Mouse (Mus musculus) myocyte (in vitro differentiated cells): Measurements from ENCODE around the gene Dgkd. TPM values are rescaled to one million over a fixed set of nuclear protein-coding genes. Genes with fewer than 3 reads are reported as not detected.
A peak's percentile ranks its signal among the peaks of the same experiment; 100 is the strongest.

Source experiments
- H3K27me3 ChIP-seq: one replicate; pipeline ENCODE4 v1.6.1; 2011; ENCODE audit not compliant: control insufficient read depth, insufficient read depth, insufficient read length
- H3K36me3 ChIP-seq: one replicate; pipeline ENCODE4 v1.6.1; 2011; ENCODE audit not compliant: control insufficient read depth, insufficient read depth
- H3K4me2 ChIP-seq: one replicate; pipeline ENCODE4 v1.6.1; 2011; ENCODE audit warnings: low read depth, control low read depth
- H3K4me3 ChIP-seq: one replicate; pipeline ENCODE4 v1.5.1; 2011; ENCODE audit warnings: mild to moderate bottlenecking, control low read depth, moderate library complexity
- H3K79me2 ChIP-seq: one replicate; pipeline ENCODE4 v1.6.1; 2011; ENCODE audit not compliant: control insufficient read depth, insufficient read depth
- H3ac ChIP-seq: one replicate; pipeline ENCODE4 v1.6.1; 2011; ENCODE audit not compliant: control insufficient read depth, insufficient read length
- CEBPB ChIP-seq: IDR thresholded peaks from 2 replicates; pipeline ENCODE4 v1.6.1; 2011; ENCODE audit warnings: mild to moderate bottlenecking, moderate library complexity; ENCODE audit not compliant: poor library complexity, insufficient read depth, severe bottlenecking
- E2F4 ChIP-seq: IDR thresholded peaks from one replicate; pipeline ENCODE4 v1.6.1; 2011; ENCODE audit warnings: mild to moderate bottlenecking, control low read depth, moderate library complexity; ENCODE audit not compliant: insufficient read depth
- MAX ChIP-seq: IDR thresholded peaks from one replicate; pipeline ENCODE4 v1.6.1; 2011; ENCODE audit warnings: low read depth, mild to moderate bottlenecking, control low read depth
- MYOD1 ChIP-seq, 3 experiments: IDR thresholded peaks; one replicate each; pipeline ENCODE4 v1.6.1; 2011; ENCODE audit warnings: control low read depth in 2 of 3, low read depth in 2 of 3, mild to moderate bottlenecking in 2 of 3, moderate library complexity in 1 of 3; ENCODE audit not compliant: insufficient read length in 2 of 3, control insufficient read depth in 1 of 3
- MYOG ChIP-seq, 3 experiments: IDR thresholded peaks; one replicate each; pipeline ENCODE4 v1.6.1; 2011; ENCODE audit warnings: control low read depth in 2 of 3, low read depth in 2 of 3, mild to moderate bottlenecking in 2 of 3; ENCODE audit not compliant: insufficient read length in 2 of 3, control insufficient read depth in 1 of 3, insufficient read depth in 1 of 3
- POLR2A ChIP-seq: IDR thresholded peaks from one replicate; pipeline ENCODE4 v1.6.1; 2011; ENCODE audit warnings: low read depth, mild to moderate bottlenecking, control low read depth, moderate library complexity; ENCODE audit not compliant: insufficient read length
- POLR2AphosphoS2 ChIP-seq: IDR thresholded peaks from one replicate; pipeline ENCODE4 v1.6.1; 2011; ENCODE audit warnings: low read depth, control low read depth; ENCODE audit not compliant: insufficient read length
- REST ChIP-seq: IDR thresholded peaks from one replicate; pipeline ENCODE4 v1.6.1; 2011; ENCODE audit warnings: mild to moderate bottlenecking, control low read depth, moderate library complexity; ENCODE audit not compliant: insufficient read depth, insufficient read length
- SRF ChIP-seq: IDR thresholded peaks from one replicate; pipeline ENCODE4 v1.6.1; 2011; ENCODE audit warnings: low read depth; ENCODE audit not compliant: control insufficient read depth, insufficient read length
- TCF12 ChIP-seq: IDR thresholded peaks from one replicate; pipeline ENCODE4 v1.6.1; 2011; ENCODE audit warnings: mild to moderate bottlenecking, control low read depth; ENCODE audit not compliant: poor library complexity, insufficient read depth, severe bottlenecking
- TCF3 ChIP-seq: IDR thresholded peaks from one replicate; pipeline ENCODE4 v1.6.1; 2011; ENCODE audit warnings: low read depth, control low read depth; ENCODE audit not compliant: insufficient read length
- USF1 ChIP-seq: IDR thresholded peaks from one replicate; pipeline ENCODE4 v1.6.1; 2011; ENCODE audit warnings: low read depth, mild to moderate bottlenecking, control low read depth, moderate library complexity
- polyA plus RNA-seq: library from polyadenylated mRNA; unstranded; fragments of >200 nt; fragmentation: generic; extraction: Trizol; gene quantifications from one replicate; pipeline ENCODE4 v1.2.1, GENCODE M21; 2012; ENCODE audit warnings: missing spikeins

The Dgkd gene
- polyA plus RNA-seq, 1 experiment, result 59.3 TPM

DNA sequence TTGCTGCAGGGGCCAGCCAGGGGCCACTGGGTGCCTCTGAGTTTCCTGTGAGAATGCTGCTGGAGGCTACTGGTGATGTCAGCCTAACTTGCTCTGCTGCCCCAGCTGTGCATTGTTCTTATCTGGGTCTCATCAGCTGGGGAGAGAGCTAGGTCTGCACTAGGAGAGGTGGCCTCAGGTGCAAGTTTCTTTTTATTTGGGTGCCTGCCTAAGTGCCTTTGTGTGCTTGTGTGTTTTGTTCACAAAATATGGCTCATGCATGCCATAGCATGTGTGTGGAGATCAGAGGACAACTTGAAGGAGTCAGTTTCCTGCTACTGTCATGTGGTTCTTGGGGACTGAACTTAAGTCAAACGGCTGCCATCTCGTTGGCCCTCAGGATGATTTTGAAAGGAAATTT lies 46.6 kb downstream of the Dgkd start:
- Histone ChIP-seq H3K4me2 (no peak overlapping the region), H3K4me3 (no peak overlapping the region), H3K27me3 (no peaks in the 10 kb centered on the region), H3K79me2 (peaks cover 23% of the 10 kb centered on the region), H3K36me3 (no peaks in the 10 kb centered on the region), H3ac (no peak overlapping the region)
- TF ChIP-seq POLR2AphosphoS2 (no peak), CEBPB (no peak), TCF12 (no peak), USF1 (no peak), E2F4 (no peak), REST (no peak)

DNA sequence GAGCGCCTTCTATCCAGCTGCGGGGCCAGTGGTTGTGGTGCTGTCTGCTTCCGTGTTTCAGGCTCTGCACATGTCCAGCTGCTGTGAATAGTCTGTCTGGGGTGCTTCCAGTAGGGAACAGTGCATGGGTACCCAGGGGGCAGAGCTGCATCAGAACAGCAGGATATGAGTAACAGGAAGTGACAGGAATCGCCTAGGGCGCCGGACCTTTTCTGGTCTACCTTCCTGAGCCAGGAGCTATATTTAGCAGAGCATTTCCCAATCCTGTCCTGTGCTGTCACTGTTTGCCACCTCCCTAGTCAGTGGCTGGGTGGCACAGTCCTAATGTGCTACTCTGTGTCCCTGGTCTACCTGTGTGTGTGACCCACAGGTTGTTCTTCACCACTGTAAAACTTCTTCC lies 47.9 kb downstream of the Dgkd start:
- Histone ChIP-seq H3K36me3 (no peaks in the 10 kb centered on the region), H3K4me2 (peak overlapping the region; percentile 47), H3ac (no peak overlapping the region), H3K4me3 (no peak overlapping the region), H3K79me2 (peaks cover 23% of the 10 kb centered on the region), H3K27me3 (no peaks in the 10 kb centered on the region)
- TF ChIP-seq TCF3 (no peak), MYOG (IDR thresholded peaks at IDR 0.05; ENCODE audit: control insufficient read depth in 1 of 3, insufficient read depth in 1 of 3, insufficient read length in 2 of 3, low read depth in 2 of 3) (peak in 1 of 3 experiments; percentile 10), POLR2A (no peak), TCF12 (no peak), SRF (no peak), MYOD1 (IDR thresholded peaks at IDR 0.05; ENCODE audit: control insufficient read depth in 1 of 3, insufficient read length in 2 of 3, low read depth in 2 of 3) (peak in 1 of 3 experiments; percentile 45), CEBPB (peak; percentile 56; the same call in 1 of the 2 replicates), E2F4 (no peak), POLR2AphosphoS2 (no peak)

DNA sequence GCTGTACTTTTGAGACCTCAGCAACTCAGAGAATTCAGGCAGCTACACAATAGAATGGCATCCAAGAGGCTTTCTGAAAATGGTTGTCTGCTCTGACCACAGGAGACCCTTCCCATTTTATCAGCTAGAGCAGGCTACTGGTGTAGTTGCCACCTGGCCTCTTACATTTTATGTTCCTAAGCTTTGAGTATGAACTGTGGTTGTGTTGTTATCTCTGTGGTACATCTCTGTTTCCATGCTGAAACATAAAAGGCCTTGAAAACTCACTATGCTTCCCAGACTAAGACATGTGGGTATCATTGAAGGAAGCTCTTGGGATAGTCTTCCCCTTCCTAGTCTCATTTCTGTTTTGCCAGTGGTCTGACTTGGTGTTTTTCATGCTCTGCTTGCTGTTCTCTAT lies 49.1 kb downstream of the Dgkd start:
- Histone ChIP-seq H3K79me2 (peaks cover 25% of the 10 kb centered on the region), H3K4me3 (no peak overlapping the region), H3K4me2 (no peak overlapping the region), H3K27me3 (no peaks in the 10 kb centered on the region), H3ac (no peak overlapping the region), H3K36me3 (no peaks in the 10 kb centered on the region)
- TF ChIP-seq TCF3, result no peak
- TF ChIP-seq POLR2AphosphoS2, result no peak
- no peak for TF ChIP-seq USF1
- TF ChIP-seq SRF, result no peak
- no peak for TF ChIP-seq TCF12
- no peak for TF ChIP-seq MYOG (IDR thresholded peaks at IDR 0.05; ENCODE audit: control insufficient read depth in 1 of 3, insufficient read depth in 1 of 3, insufficient read length in 2 of 3, low read depth in 2 of 3)
- no peak for TF ChIP-seq E2F4
- no peak for TF ChIP-seq POLR2A
- TF ChIP-seq REST, result no peak
- TF ChIP-seq MYOD1 (IDR thresholded peaks at IDR 0.05; ENCODE audit: control insufficient read depth in 1 of 3, insufficient read length in 2 of 3, low read depth in 2 of 3), result no peak

DNA sequence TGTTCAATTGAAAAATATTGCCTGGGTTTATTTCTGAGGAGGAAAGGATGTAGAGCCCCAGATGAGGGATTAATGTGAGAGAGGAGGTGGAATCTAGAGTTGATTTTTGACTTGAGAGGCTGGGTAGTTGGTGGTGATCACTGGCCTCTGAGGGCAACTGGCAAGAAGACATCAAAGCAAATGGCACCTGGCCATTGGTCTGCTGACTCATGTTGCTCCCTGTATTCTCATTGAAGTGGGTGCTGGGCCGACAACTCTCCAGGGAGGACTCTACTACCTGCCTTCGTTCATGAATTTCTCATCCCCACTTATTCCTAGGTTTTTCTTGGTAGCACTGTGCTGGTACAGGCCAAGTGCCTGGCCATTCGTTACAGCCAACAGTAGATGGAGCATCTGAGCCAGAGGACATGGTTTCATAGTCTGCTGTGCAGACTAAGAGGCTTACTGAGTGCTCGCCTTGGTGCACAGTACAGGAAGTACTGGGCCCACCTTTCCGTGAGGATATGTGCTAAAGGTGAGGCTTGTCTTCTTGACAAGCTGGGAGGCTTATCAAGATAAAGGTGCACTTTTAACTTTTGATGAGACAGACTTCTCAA lies 53.4 kb downstream of the Dgkd start:
- Histone ChIP-seq H3K27me3 (no peaks in the 10 kb centered on the region), H3K4me3 (no peak overlapping the region), H3K79me2 (peaks cover 13% of the 10 kb centered on the region), H3ac (no peak overlapping the region), H3K4me2 (no peak overlapping the region), H3K36me3 (no peaks in the 10 kb centered on the region)
- TF ChIP-seq USF1 (no peak), POLR2AphosphoS2 (no peak), CEBPB (no peak), E2F4 (no peak), MYOD1 (IDR thresholded peaks at IDR 0.05; ENCODE audit: control insufficient read depth in 1 of 3, insufficient read length in 2 of 3, low read depth in 2 of 3) (no peak), MAX (no peak), MYOG (IDR thresholded peaks at IDR 0.05; ENCODE audit: control insufficient read depth in 1 of 3, insufficient read depth in 1 of 3, insufficient read length in 2 of 3, low read depth in 2 of 3) (no peak)

DNA sequence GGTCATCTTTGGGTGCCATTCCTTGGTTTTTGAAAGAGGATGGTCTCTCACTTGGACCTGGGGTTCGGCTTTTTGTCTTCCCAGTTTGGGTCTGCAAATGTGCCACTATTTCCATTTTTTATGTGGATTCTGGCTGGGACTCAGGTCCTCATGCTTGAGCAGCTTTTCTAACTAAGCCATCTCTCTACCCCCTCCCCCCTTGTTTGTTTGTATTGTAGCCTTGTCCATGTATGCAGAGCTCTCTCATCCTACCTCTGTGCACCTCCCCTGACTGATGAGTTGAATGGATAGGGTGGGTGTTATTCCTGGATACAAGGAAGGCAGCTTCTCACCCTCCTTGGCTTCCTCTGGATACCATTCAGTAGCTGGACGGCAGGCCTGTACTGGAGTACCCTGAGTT lies 54.9 kb downstream of the Dgkd start:
- TF ChIP-seq MAX (no peak), MYOD1 (IDR thresholded peaks at IDR 0.05; ENCODE audit: control insufficient read depth in 1 of 3, insufficient read length in 2 of 3, low read depth in 2 of 3) (no peak), REST (no peak), TCF3 (no peak), CEBPB (no peak), E2F4 (no peak), POLR2AphosphoS2 (no peak), SRF (no peak), MYOG (IDR thresholded peaks at IDR 0.05; ENCODE audit: control insufficient read depth in 1 of 3, insufficient read depth in 1 of 3, insufficient read length in 2 of 3, low read depth in 2 of 3) (no peak), POLR2A (no peak), TCF12 (no peak), USF1 (no peak)
- Histone ChIP-seq H3K27me3 (no peaks in the 10 kb centered on the region), H3K79me2 (peaks cover 9% of the 10 kb centered on the region), H3K36me3 (no peaks in the 10 kb centered on the region), H3K4me2 (no peak overlapping the region), H3K4me3 (no peak overlapping the region), H3ac (no peak overlapping the region)
